7 mouse cellular contexts compared by ENCODE assay signal in genomic region chr6:54917523-54917922, GRCm38 (mm10). TPM values are rescaled to one million over a fixed set of nuclear protein-coding genes. Genes with fewer than 3 reads are reported as not detected.
DNase-seq lines count a peak whose midpoint lies in the region; ATAC-seq and TF ChIP-seq lines count a peak whose summit lies in the region.

No protein-coding gene starts in this region.

- peak; percentile 87 for TF ChIP-seq CTCF in intestine, postnatal 0 days (IDR thresholded peaks at IDR 0.05; ENCODE audit: low read depth)

- no peaks in the 10 kb centered on the region for H3K9me3 ChIP-seq in intestine, postnatal 0 days (ENCODE audit: control insufficient read depth)
- no peaks in the 10 kb centered on the region for H3K9me3 ChIP-seq in limb, embryonic 14.5 days (ENCODE audit: control insufficient read depth, low read length)

- ATAC-seq in intestine, postnatal 0 days, result peak; percentile 43; the same call in 1 of the 2 replicates
- no peak for ATAC-seq in limb, embryonic 14.5 days (ENCODE audit: low FRiP score, low read depth)

- H3K4me2 ChIP-seq in intestine, postnatal 0 days (replicated peaks; ENCODE audit: low read depth), result no peak overlapping the region
- no peak overlapping the region for H3K4me2 ChIP-seq in limb, embryonic 14.5 days (replicated peaks; ENCODE audit: low read depth, low read length, severe bottlenecking)

- no peak for TF ChIP-seq POLR2A in limb, embryonic 14.5 days (IDR thresholded peaks at IDR 0.05; ENCODE audit: borderline replicate concordance, extremely low read depth, insufficient read depth, insufficient read length)

- no peak overlapping the region for H3K27ac ChIP-seq in intestine, postnatal 0 days (ENCODE audit: low read depth, low read length)
- no peak overlapping the region for H3K27ac ChIP-seq in limb, embryonic 14.5 days (replicated peaks; ENCODE audit: low read depth, low read length)

- H3K4me1 ChIP-seq in intestine, postnatal 0 days (replicated peaks; ENCODE audit: control insufficient read depth, insufficient read depth, low read length), result no peaks in the 10 kb centered on the region
- H3K4me1 ChIP-seq in limb, embryonic 14.5 days (ENCODE audit: control insufficient read depth, insufficient read depth, low read length), result no peaks in the 10 kb centered on the region

- H3K27me3 ChIP-seq in intestine, postnatal 0 days (replicated peaks; ENCODE audit: control insufficient read depth, insufficient read depth, low read length), result no peaks in the 10 kb centered on the region
- no peaks in the 10 kb centered on the region for H3K27me3 ChIP-seq in limb, embryonic 14.5 days (ENCODE audit: control insufficient read depth, insufficient read depth, low read length)

- no peak overlapping the region for H3K9ac ChIP-seq in intestine, postnatal 0 days (ENCODE audit: low read depth, low read length)
- H3K9ac ChIP-seq in limb, embryonic 14.5 days (ENCODE audit: low read depth, low read length, severe bottlenecking), result no peak overlapping the region

- WGBS in intestine, postnatal 0 days, result 36% methylated on average over 4 of the region's 4 CpGs
- WGBS in limb, embryonic 14.5 days, result 24% methylated on average over 4 of the region's 4 CpGs

- H3K4me3 ChIP-seq in intestine, postnatal 0 days (ENCODE audit: low read depth, low read length), result no peak overlapping the region
- no peak overlapping the region for H3K4me3 ChIP-seq in limb, embryonic 14.5 days (replicated peaks; ENCODE audit: low read length)

- H3K36me3 ChIP-seq in intestine, postnatal 0 days (ENCODE audit: control insufficient read depth, insufficient read depth), result no peaks in the 10 kb centered on the region
- H3K36me3 ChIP-seq in limb, embryonic 14.5 days (ENCODE audit: control insufficient read depth, insufficient read depth, low read length), result no peaks in the 10 kb centered on the region

- peak; percentile 66 for DNase-seq in urinary bladder, postnatal 14 days (ENCODE audit: low spot score)
- no peak for DNase-seq in urinary bladder, adult 2 months (ENCODE audit: low spot score)
- DNase-seq in adrenal gland, postnatal 14 days, result peak; percentile 74
- DNase-seq in fibroblast of lung, adult 2 months (ENCODE audit: low read depth), result peak; percentile 45
- peak; percentile 27 for DNase-seq in limb, embryonic 14.5 days (ENCODE audit: low spot score)
- DNase-seq in right cerebral cortex, postnatal 14 days, result peak; percentile 51

RNA-seq across cellular contexts. Expression of gene Nod1, which starts 54.9 kb away (rescaled TPM):
- 22.1 and 23.4 TPM in 2 replicates for polyA plus RNA-seq in urinary bladder, adult 2 months (2012; rRNA removed)
- 9.2 and 12.8 TPM in 2 replicates for total RNA-seq in adrenal gland, postnatal 14 days (2021)
- 2.3 and 2.7 TPM in 2 replicates for polyA plus RNA-seq in intestine, postnatal 0 days (2015; fragmentation: Nextera tagmentation; extraction: Ambion mirVana)
- 13.1 and 15.9 TPM in 2 replicates for polyA plus RNA-seq in limb, embryonic 14.5 days (2012; rRNA removed)
- 7.4 and 9.1 TPM in 2 replicates for polyA plus RNA-seq in limb, embryonic 14.5 days (2014; fragmentation: Nextera tagmentation; extraction: Ambion mirVana)
